Mouse (Mus musculus) cerebellum, postnatal 10 days (tissue): ENCODE results near the gene Dab2ip.

ENCODE experiments used
- DNase-seq, 2 experiments: peaks; one replicate each; pipeline ENCODE4 v3.0.0; 2021; ENCODE audit warnings: mixed read lengths in 2 of 2

Gene Dab2ip

GRCm38 (mm10) chr2:35720104-35720503, 162.0 kb downstream of the Dab2ip start:
- peak; percentile 77 to 88 for DNase-seq

DNA sequence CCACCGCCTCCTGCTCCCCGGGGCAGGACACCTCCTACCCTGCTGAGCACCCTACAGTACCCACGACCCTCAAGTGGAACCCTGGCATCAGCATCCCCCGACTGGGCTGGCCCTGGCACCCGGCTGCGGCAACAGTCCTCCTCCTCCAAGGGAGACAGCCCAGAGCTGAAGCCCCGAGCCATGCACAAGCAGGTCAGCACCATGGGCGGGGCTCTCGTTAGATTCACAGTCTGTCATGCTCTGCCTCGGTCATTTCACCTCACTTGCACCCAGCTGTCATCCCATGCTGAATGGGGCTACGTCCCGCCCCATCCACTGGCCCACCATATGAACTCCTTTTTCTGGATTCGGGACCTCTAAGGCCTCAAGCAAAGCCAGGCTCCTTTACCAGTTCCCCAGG, 162.5 kb downstream of the Dab2ip start:
- peak in 1 of 2 experiments; percentile 63 for DNase-seq

- peak in 1 of 2 experiments; percentile 44 for DNase-seq
These were observed 162.9 kb downstream of the Dab2ip start for GRCm38 (mm10) chr2:35720956-35721355.

DNA sequence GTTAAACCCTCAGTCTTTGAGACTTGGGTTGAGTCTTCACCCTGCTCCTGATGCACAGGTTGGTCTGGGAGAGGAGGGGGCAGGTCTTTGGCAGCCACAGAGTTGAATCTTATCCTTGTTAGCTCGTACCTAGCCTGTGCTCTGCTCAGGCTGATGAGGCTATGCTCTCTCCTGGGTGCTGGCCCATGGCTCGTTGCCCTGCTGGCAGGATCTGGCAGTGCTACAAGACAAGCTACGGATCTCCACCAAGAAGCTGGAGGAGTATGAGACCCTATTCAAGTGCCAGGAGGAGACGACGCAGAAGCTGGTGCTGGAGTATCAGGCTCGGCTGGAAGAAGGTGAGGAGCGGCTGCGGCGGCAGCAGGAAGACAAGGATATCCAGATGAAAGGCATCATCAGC, 164.8 kb downstream of the Dab2ip start:
- peak; percentile 75 to 83 for DNase-seq

DNA sequence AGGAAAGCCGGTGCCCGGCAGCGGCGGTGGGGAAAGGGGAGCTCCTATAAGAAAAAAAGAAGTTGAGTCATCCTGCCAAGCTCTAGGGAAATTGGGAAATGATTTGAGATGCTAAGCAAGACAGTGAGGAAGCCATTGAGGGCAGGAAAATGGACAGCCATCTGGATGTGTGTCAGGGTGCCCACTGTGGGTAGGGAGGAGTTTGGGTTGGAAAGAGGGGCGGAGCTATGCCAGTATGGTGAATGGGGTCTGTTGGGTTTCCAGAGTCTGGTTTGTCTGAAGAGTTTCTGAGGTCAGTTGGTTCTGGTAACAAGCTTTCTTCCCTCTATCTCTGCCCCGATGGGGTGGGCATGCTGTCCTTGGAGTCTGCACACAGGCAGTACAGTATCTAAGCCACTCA, 165.2 kb downstream of the Dab2ip start:
- DNase-seq, result peak; percentile 62 to 67

DNA sequence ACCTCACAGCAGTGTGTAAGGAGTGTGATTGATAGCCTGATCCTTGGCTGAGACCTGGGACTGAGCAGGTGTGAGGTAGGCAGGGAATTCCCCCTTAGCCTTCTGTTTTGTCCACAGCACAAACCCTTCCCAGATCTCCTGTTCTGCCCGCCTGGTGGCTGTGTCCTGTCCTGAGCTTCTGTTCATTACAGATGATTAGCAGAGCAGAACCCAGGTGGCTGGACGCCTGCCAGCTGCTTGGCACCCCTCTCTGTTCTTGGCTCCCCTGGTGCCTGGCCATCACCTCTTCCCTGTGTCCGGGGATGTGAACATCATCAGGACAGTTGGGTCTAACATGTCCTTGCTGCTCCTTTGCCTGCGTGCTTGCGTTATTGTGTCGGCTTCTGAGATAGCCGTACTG, 165.6 kb downstream of the Dab2ip start:
- DNase-seq, result peak; percentile 81 to 87

GRCm38 (mm10) chr2:35728633-35729032, 170.6 kb downstream of the Dab2ip start:
- DNase-seq, result no peak

- DNase-seq, result no peak
These were observed 171.3 kb downstream of the Dab2ip start for GRCm38 (mm10) chr2:35729077-35730065.

DNA sequence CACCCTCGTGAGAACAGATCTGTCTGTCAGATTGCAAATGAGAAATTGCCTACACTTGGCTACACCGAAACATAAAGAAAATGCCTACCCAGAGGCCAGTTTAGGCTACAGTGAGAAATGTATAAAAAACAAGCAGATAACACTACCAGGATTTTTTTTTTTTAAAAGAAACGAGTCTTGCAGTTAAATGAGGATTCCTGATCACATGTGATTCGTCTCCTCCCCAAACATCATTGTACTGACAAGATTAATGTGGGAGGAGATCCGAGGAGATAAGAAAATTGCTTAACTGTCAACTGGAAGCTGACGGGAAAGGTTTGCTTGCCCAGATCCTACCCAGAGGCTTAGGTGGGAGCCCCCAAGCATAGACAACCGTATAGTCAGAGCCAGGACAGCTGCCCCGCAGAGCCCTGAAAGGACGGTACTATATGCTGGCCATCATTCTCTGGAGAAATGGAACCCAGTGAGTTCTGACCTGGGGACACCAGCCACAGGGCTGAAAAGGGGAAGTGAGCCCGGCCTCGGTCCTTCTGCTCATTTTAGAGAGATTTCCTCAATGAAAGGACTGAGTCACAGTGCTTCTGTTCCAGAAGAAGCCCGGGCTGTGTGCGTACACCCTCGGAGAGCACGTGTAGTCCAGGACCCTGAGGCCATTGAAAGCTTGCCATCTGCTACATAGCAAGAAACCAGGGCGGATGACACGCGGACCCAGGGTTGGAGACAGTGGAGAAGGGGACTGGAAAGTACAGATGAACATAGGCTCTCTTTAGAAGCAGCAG, 173.8 kb downstream of the Dab2ip start:
- DNase-seq, result peak in 1 of 2 experiments; percentile 52

DNA sequence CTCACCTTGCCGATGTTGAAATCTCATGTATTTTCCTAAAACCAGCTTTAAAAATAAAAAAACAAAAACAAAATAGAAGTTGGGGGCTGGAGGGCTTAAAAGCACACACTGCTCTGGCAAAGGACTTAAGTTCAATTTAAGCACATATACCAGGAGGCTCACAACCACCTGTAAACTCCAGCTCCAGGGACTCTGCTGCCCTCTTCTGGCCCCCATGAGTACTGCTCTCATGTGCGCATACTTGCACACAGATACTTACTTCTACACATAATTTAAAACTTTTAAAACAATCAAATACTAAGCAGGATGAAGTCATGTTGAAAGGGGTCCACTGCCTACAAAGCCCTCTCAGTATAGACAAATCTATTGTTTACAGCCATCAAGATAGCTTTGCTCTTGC, 176.9 kb downstream of the Dab2ip start:
- peak; percentile 57 to 60 for DNase-seq

DNA sequence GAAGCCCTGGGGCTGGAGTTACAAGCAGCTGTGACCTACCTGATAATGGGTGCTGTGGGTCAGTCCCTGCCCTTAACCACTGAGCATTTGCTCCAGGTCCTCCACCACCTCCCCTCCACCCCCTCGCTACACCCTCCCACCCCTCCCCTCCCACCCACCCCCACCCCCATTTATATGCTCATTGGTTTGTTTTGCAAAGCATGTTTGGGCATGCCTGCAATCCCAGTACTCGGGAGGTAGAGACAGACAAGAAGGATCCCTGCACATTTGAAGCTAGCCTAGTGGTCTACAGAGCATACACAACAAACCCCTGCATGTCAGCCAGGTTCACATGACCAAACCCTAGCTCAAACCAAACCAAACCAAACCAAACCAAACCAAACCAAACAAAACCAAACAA, 178.0 kb downstream of the Dab2ip start:
- DNase-seq, result no peak

- no peak for DNase-seq
These were observed 179.5 kb downstream of the Dab2ip start for GRCm38 (mm10) chr2:35737467-35738027.

GRCm38 (mm10) chr2:35739669-35740254, 181.7 kb downstream of the Dab2ip start:
- DNase-seq, result no peak

GRCm38 (mm10) chr2:35745876-35746275, 187.8 kb downstream of the Dab2ip start:
- peak in 1 of 2 experiments; percentile 45 for DNase-seq

DNA sequence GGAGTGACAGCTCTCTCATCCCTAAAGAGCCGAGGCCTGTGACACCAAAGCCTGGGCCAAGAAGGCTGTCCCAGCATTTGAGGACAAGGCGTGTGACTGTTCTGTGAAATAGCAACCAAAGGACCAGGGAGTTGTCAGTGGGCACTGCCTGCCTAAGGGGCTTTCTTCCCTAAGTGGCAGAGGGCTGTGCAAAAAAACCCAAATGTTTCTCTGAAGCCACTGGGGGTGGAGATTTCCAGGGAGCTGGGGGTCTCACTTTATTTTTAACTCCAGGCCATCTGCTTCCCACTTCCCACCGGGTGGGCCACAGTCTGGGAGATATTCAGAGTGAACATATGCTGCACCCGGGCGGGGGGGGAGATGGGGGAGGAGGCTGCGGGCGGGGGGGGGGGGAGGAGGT, 188.6 kb downstream of the Dab2ip start:
- DNase-seq, result peak; percentile 83 to 92

GRCm38 (mm10) chr2:35747371-35748035, 189.4 kb downstream of the Dab2ip start:
- DNase-seq, result peak; percentile 77 to 79

DNA sequence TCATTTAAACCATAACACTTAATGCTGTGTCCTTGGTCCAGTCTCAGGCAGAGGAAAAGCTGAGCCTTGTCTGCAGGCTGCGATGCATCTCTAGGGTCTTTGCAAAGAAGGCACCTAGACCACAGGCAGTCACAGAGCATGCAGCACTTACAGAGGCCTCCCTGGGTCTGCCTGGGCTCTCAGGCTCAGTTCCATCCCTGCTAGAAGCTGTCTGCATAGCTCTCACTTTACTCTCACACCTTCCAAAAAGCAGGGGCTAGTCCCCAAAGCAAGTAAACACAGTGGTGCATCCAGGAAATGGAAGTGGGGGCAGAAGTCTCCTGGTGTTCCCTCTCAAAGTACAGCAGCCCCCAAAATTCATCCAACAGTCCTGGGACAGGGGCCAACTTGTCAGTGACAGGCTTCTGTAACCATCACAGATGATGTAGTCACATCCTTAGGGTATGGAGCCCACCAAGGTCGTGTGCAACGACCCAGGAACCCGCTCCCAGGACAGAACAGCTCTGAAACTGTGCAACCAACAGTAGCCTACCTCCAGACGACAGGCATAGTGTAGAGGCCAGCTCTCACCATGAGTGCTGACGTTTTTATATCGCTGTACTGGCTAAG, 192.6 kb downstream of the Dab2ip start:
- no peak for DNase-seq

DNA sequence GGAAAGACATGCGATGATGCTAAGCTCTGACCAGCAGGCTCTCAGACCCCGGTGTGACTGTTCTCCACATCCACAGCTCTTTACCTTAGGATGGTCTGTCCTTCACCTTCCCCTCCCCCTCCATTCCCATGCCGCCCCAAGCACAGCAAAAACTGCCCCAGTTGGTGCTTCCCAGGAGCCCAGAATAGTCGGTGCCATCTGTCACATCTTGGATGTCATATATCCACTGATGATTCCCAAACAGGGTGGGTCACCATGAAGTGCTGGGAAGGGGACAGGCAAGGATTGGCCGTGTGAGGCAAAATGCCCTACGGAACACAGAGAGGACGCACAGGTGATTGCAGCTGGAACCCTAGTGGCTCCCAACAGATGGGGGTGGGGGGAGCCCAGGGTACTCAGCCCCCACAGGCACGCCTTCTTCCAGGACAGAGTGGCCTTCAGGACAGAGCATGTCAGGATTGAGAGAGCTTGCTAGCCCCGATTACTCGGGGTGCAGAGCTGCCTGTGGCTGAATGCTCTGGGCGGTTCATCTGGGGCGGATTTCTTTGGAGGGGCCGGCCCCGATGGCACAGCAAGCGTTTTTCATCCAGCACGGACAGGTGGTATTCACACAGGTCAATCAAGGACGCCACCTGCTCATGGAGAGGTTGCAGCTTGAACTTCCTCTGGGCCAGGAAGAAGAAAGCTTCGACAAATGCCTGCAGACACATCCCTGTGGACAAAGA, 193.9 kb downstream of the Dab2ip start:
- peak; percentile 73 for DNase-seq

DNA sequence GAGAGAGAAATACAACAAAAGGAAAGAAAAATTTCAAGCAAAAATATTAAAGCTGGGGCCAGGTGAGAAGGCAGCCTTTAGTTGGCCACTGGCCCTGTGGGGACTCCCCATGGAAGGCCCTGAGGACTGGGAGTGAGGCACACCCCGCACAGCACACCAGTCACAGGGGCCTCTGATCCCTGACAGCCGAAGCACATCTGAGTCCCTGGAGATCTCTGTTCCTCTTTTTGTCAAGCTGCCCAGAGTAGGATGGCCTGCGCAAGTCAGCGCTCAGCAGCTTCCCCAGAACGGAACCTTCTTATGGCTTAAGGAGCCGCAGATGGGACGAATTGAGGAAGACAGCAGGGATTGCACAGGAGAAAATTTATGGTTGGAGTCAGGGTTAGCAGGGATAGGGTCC, 198.4 kb downstream of the Dab2ip start:
- DNase-seq, result no peak

GRCm38 (mm10) chr2:35760352-35760751, 202.3 kb downstream of the Dab2ip start:
- DNase-seq, result peak; percentile 52 to 58

- DNase-seq, result no peak
These were observed 202.8 kb downstream of the Dab2ip start for GRCm38 (mm10) chr2:35760867-35761266.
